Mouse (Mus musculus): ENCODE results near the gene Gse1. TPM values are rescaled to one million over a fixed set of nuclear protein-coding genes. Genes with fewer than 3 reads are reported as not detected.

The Gse1 gene
- polyA plus RNA-seq, 1 experiment from 2014 or later: 25.3 TPM

DNA sequence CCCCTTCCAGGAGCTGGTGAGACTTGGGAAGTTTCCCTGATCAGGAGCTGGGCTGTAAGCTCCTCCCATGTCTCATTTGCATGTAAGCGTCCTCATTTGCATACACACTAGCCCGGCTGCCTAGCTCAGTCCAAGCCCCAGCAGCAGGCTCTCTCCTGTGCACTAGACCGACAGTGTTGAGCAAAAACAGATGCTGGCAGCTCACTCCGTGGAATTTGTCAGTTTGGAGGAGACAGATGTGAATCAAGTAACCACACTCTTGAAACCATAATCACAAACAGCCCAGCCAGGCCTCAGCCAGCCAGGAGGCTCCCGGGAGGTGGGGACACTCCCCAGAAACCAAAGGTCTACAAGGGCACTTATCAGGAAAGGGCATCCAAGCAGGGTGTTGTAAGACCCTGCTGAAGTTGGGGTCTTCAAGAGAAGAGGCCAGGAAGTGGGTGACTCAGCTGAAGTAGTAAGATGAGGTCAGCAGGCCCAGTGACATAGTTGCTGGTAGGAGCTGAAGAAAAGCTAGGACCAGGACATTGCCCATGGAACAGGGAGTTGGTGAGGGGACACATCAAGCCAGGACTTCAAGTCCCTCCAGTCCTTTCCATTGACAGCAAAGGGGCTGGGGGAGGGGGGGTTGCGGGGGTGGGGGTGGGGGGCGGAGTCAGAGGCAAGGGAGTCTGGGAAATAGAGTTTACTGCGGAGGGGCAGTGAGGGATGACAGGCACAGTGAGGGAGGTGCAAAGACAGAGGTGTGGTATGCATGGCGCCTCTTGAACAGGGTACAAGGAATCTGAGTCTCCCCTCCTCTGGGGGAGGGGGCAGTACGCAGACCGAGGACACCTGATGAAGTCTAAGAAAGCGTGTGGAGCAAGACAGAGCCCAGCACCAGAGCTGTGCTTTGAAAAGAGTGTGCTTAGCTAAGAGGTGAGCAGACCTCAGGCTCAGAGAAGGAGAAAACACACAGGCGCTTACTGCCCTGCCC is 11.1 kb upstream of the Gse1 start:
- Histone ChIP-seq H3K9ac (ENCODE audit: low read depth, low read length) (no peak overlapping the region), H3K27ac (ENCODE audit: low read depth, low read length) (peak overlapping the region; percentile 23; the same call in 1 of the 2 replicates), H3K27me3 (replicated peaks; ENCODE audit: control insufficient read depth, insufficient read depth, low read length) (0 out of 2 replicates have a peak, but pooled peaks cover 2% of the 10 kb centered on the region), H3K4me2 (no peak overlapping the region), H3K9me3 (ENCODE audit: control insufficient read depth, low read length) (no peaks in the 10 kb centered on the region), H3K36me3 (ENCODE audit: control insufficient read depth, insufficient read depth, low read length) (no peaks in the 10 kb centered on the region), H3K4me3 (ENCODE audit: low read depth, low read length) (no peak overlapping the region), H3K4me1 (replicated peaks; ENCODE audit: control insufficient read depth, insufficient read depth, low read length) (peaks cover 15% of the 10 kb centered on the region)
- ATAC-seq (replicated peaks; ENCODE audit: low FRiP score): peak; percentile 51; the same call in 1 of the 2 replicates
- peak; percentile 60 for DNase-seq (ENCODE audit: low spot score)
- WGBS: 20% methylated on average over 13 of the region's 13 CpGs

DNA sequence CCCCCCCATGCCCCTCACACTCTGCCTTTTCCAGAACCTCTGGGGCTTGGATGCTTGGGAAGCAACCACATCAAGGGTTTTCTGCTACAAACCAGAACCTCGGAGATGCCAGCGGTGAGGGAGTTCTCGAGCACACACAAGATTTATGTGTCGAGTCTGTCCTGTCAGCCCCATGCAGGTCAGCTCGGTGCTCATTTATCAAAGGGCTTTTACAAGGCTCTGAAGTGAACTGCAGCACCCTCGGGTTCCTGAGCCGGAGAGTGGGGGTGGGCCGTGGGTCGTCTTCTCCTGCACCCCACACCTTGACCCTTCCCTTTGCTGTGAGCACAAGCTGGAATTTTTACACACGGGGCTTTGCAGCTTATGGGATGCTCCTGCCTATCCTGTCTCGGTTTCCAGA is 5.7 kb upstream of the Gse1 start:
- Histone ChIP-seq H3K36me3 (ENCODE audit: control insufficient read depth, insufficient read depth, low read length) (no peaks in the 10 kb centered on the region), H3K27ac (ENCODE audit: low read depth, low read length) (no peak overlapping the region), H3K4me3 (ENCODE audit: low read depth, low read length) (no peak overlapping the region), H3K4me1 (replicated peaks; ENCODE audit: control insufficient read depth, insufficient read depth, low read length) (peaks cover 4% of the 10 kb centered on the region), H3K9me3 (ENCODE audit: control insufficient read depth, low read length) (no peaks in the 10 kb centered on the region), H3K9ac (ENCODE audit: low read depth, low read length) (no peak overlapping the region), H3K27me3 (replicated peaks; ENCODE audit: control insufficient read depth, insufficient read depth, low read length) (peaks cover 20% of the 10 kb centered on the region), H3K4me2 (no peak overlapping the region)
- no peak for ATAC-seq (replicated peaks; ENCODE audit: low FRiP score)
- WGBS: 44% methylated on average over 11 of the region's 11 CpGs
- no peak for DNase-seq (ENCODE audit: low spot score)

DNA sequence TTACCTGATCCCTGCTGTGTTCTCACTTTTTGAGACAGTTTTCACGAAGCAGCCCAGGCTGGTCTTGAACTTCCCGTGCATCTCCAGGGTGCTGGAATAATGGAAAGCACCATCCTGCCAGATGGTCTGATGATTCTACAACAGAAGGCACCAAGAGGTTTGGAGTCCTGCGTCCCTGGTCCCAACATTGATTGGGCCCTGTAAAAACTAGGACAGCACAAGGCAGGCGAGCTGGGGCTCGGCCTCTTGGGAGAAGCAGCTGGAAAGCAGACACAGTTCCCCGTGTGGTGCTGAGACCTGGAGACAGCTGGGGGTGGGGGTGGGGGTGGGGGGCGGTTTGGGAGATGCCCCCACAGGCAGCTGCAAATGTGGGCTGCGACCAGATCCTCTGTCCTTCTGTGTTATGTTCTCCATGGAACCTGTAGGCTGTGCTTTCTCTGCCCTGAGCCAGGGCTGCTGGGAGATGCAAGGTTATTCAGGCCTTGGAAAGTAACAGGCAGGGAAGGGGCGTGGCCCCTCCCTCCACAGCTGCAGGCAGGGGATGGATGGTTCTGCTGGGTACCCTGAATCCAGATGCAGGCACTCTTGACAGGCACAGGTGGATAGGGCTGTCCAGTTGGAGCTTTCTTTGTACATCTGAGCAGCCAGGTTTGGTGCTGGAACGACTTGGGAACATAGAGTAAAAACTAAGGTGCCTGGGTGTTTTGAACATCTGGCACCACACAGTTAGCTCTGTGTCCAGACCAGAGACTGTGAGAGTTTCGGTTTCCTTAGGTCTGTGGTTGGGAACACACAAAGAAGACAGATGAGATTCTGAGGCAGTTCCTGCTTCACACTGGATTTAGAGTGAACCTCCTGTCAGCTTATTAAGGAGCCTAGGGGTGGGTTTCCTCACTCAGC is 3.5 kb upstream of the Gse1 start:
- ATAC-seq (replicated peaks; ENCODE audit: low FRiP score) (no peak), DNase-seq (ENCODE audit: low spot score) (no peak)
- no peak overlapping the region for H3K4me3 ChIP-seq (ENCODE audit: low read depth, low read length)
- H3K9me3 ChIP-seq (ENCODE audit: control insufficient read depth, low read length): no peaks in the 10 kb centered on the region
- H3K4me1 ChIP-seq (replicated peaks; ENCODE audit: control insufficient read depth, insufficient read depth, low read length): peaks cover 11% of the 10 kb centered on the region
- peaks cover 42% of the 10 kb centered on the region for H3K27me3 ChIP-seq (replicated peaks; ENCODE audit: control insufficient read depth, insufficient read depth, low read length)
- no peak overlapping the region for H3K27ac ChIP-seq (ENCODE audit: low read depth, low read length)
- H3K9ac ChIP-seq (ENCODE audit: low read depth, low read length): no peak overlapping the region
- WGBS: 47% methylated on average over 11 of the region's 11 CpGs
- no peak overlapping the region for H3K4me2 ChIP-seq
- H3K36me3 ChIP-seq (ENCODE audit: control insufficient read depth, insufficient read depth, low read length): no peaks in the 10 kb centered on the region

DNA sequence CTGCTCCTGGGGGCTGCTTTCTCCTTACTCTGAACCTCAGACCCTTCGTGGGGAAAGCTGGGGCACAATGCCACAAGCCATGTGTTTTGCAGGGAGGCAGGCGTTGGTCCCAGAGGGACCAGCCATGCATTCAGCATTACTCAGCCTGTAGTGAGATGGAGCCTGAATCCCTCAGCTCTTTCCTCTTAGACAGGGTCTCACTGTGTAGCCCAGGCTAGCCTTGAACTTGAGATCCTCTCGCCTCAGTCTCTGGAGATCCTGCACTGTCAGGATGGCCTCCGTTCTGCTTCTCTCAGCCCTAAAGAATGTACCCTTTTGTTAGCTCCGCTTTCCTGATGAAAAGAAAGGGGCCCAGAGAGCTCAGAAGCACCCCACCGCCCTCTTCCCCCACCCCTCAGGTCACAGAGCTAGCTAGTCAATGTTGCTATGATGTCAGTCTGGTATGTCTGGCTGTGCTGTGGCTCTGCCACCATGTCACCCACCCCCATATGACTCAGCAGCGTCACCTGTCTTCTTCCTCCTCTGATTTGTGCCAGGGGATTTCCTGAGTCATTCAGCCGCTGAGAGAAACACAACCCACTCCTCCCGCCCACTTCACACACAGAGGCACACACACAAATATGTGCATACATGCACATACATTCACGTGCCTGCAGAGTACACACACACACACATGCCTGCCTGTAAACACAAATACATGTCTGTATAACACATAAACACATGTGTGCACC is 2.7 kb upstream of the Gse1 start:
- Histone ChIP-seq H3K36me3 (ENCODE audit: control insufficient read depth, insufficient read depth, low read length) (no peaks in the 10 kb centered on the region), H3K27ac (ENCODE audit: low read depth, low read length) (no peak overlapping the region), H3K4me2 (no peak overlapping the region), H3K9me3 (ENCODE audit: control insufficient read depth, low read length) (no peaks in the 10 kb centered on the region), H3K27me3 (replicated peaks; ENCODE audit: control insufficient read depth, insufficient read depth, low read length) (peaks cover 50% of the 10 kb centered on the region), H3K9ac (ENCODE audit: low read depth, low read length) (no peak overlapping the region), H3K4me3 (ENCODE audit: low read depth, low read length) (no peak overlapping the region), H3K4me1 (replicated peaks; ENCODE audit: control insufficient read depth, insufficient read depth, low read length) (peaks cover 16% of the 10 kb centered on the region)
- WGBS: 58% methylated on average over 10 of the region's 10 CpGs
- DNase-seq (ENCODE audit: low spot score) (no peak), ATAC-seq (replicated peaks; ENCODE audit: low FRiP score) (no peak)

DNA sequence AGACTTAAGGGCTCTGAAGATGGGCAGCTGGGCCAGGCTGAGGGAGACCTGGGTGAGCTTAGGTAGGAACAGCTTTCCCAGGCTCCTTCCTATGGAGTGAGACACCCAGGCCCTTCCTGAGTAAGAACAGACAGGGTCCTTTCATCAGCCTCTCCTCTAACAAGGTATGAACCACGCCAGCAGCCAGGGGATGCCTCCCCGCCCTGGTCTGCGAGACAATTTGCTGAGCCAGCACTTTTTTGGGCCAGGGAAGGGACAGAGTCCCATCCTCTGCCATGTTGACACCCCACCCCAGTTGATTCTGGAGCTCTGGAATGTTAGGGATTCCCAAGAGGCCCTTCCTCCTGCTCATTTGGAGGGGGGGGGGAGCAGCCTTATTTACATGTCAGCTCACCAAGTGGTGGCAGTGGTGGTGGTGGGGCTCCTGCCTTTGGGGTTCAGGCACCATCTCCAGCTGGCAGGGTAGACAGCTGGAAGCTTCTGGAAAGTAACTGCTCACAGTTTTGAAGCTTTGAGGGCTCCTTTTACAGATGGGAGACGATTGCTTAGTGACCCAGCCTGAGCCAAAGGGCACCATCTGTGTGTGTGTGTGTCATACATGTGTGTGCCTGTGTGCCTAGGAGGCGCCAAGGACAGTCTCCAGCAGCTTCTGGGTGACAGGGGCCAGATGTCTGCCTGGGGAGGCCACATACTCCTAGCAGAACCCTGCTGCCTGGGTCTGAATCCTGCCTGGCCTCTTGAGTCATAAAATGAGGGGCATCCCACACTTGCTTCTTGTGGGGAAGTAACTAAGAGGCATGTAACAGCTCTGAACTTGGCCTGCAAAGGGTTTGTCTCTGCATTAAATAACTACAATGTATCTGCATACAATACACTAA is 1.3 kb upstream of the Gse1 start:
- H3K4me1 ChIP-seq (replicated peaks; ENCODE audit: control insufficient read depth, insufficient read depth, low read length): peaks cover 27% of the 10 kb centered on the region
- no peak overlapping the region for H3K4me3 ChIP-seq (ENCODE audit: low read depth, low read length)
- H3K36me3 ChIP-seq (ENCODE audit: control insufficient read depth, insufficient read depth, low read length): no peaks in the 10 kb centered on the region
- no peaks in the 10 kb centered on the region for H3K9me3 ChIP-seq (ENCODE audit: control insufficient read depth, low read length)
- ATAC-seq (replicated peaks; ENCODE audit: low FRiP score) (no peak), DNase-seq (ENCODE audit: low spot score) (no peak)
- H3K27ac ChIP-seq (ENCODE audit: low read depth, low read length): peak overlapping the region; percentile 5; the same call in 1 of the 2 replicates
- WGBS: 54% methylated on average over 5 of the region's 5 CpGs
- no peak overlapping the region for H3K4me2 ChIP-seq
- peaks cover 64% of the 10 kb centered on the region for H3K27me3 ChIP-seq (replicated peaks; ENCODE audit: control insufficient read depth, insufficient read depth, low read length)
- H3K9ac ChIP-seq (ENCODE audit: low read depth, low read length): no peak overlapping the region

DNA sequence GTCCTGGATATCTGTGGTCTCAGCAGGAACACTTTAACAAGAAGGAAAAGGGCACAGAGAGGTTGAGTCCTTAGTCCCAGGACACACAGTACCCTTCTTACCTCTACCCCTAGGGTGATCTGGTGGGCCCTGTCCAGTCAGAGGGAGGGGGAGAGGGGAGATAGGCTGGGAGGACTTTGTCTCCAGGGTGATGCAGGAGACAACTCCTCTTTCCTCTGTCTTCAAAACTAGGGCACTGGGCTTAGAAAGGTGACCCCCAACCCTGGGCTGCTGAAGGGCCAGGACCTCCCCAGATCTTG is 729 bp upstream of the Gse1 start:
- Histone ChIP-seq H3K9ac (ENCODE audit: low read depth, low read length) (no peak overlapping the region), H3K4me1 (replicated peaks; ENCODE audit: control insufficient read depth, insufficient read depth, low read length) (peaks cover 32% of the 10 kb centered on the region), H3K27ac (ENCODE audit: low read depth, low read length) (peak overlapping the region; percentile 5; the same call in 1 of the 2 replicates), H3K36me3 (ENCODE audit: control insufficient read depth, insufficient read depth, low read length) (no peaks in the 10 kb centered on the region), H3K9me3 (ENCODE audit: control insufficient read depth, low read length) (no peaks in the 10 kb centered on the region), H3K27me3 (replicated peaks; ENCODE audit: control insufficient read depth, insufficient read depth, low read length) (peaks cover 66% of the 10 kb centered on the region), H3K4me3 (ENCODE audit: low read depth, low read length) (no peak overlapping the region), H3K4me2 (peak overlapping the region; percentile 81)
- DNase-seq (ENCODE audit: low spot score) (no peak), ATAC-seq (replicated peaks; ENCODE audit: low FRiP score) (no peak)

DNA sequence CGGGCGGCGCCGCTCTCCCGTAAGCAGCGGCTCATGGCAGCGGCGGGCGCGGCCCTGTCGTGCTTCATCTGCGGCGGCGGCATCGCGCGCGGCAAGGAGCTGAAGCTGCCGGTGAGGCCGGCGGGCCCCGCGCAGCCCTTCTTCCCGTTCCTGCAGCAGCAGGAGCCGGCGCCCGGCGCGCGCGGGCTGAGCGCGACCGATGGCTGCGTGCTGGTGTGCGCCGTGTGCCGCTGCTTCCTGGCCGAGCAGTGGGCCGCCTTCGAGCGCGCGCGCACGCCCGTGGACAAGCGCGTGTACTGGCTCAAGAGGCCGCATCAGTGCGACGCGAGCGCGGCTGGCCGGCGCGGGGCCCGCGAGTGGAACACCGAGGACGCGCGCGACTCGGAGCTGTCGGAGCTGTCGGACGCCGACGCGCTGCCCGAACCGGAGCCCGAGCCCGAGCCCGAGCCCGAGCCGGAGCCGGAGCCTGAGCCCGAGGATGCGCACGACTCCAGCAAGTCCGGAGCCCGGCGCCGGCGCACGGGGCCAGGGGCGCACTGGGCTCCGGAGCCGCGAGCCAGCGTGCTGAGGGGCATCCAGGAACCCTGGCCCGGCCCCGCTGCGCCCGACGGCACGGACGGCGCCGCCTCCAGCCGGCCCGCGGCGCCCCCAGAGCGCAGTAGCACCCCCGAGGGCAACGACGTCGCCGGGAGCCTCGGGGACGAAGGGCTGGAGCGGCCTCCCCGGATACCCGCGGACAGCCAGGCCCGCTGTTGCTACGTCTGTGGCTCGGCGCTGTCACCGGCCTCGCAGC is 721 bp downstream of the Gse1 start:
- peak overlapping the region; percentile 58 for H3K4me3 ChIP-seq (ENCODE audit: low read depth, low read length)
- H3K9me3 ChIP-seq (ENCODE audit: control insufficient read depth, low read length): no peaks in the 10 kb centered on the region
- H3K9ac ChIP-seq (ENCODE audit: low read depth, low read length): peak overlapping the region; percentile 53
- H3K4me1 ChIP-seq (replicated peaks; ENCODE audit: control insufficient read depth, insufficient read depth, low read length): peaks cover 43% of the 10 kb centered on the region
- ATAC-seq (replicated peaks; ENCODE audit: low FRiP score) (0 out of 2 replicates have a peak, but pooled peaks have one; percentile 23), DNase-seq (ENCODE audit: low spot score) (no peak)
- H3K36me3 ChIP-seq (ENCODE audit: control insufficient read depth, insufficient read depth, low read length): no peaks in the 10 kb centered on the region
- H3K27ac ChIP-seq (ENCODE audit: low read depth, low read length): no peak overlapping the region
- H3K27me3 ChIP-seq (replicated peaks; ENCODE audit: control insufficient read depth, insufficient read depth, low read length): peaks cover 64% of the 10 kb centered on the region
- peak overlapping the region; percentile 81 for H3K4me2 ChIP-seq
- under 1% methylated on average over 116 of the region's 125 CpGs for WGBS

All from liver, embryonic 11.5 days (tissue).